Mouse (Mus musculus): ENCODE results near the gene Mrps18b. TPM values are rescaled to one million over a fixed set of nuclear protein-coding genes. Genes with fewer than 3 reads are reported as not detected.

Gene Mrps18b
- polyA plus RNA-seq, 1 experiment = 63.4 TPM

- 34% methylated on average over 23 of the region's 23 CpGs for WGBS
- TF ChIP-seq CTCF (IDR thresholded peaks at IDR 0.05; ENCODE audit: extremely low read depth, insufficient read length, insufficient replicate concordance, low read depth, low read length) (no peak), POLR2A (IDR thresholded peaks at IDR 0.05; ENCODE audit: low read depth, low read length) (no peak)
- Histone ChIP-seq H3K27me3 (ENCODE audit: control insufficient read depth, insufficient read depth, low read length) (no peaks in the 10 kb centered on the region), H3K36me3 (ENCODE audit: control insufficient read depth, insufficient read depth, low read length) (peaks cover 14% of the 10 kb centered on the region), H3K27ac (ENCODE audit: insufficient read depth, low read depth, low read length) (no peak overlapping the region), H3K4me3 (ENCODE audit: low read depth, low read length) (peak overlapping the region; percentile 31), H3K4me1 (ENCODE audit: control insufficient read depth, insufficient read depth, insufficient read length, low read length) (peaks cover 7% of the 10 kb centered on the region)
These were observed 18.3 kb downstream of the Mrps18b start for GRCm38 (mm10) chr17:35897644-35898573.

- Histone ChIP-seq H3K4me3 (ENCODE audit: low read depth, low read length) (peak within 1 kb of the TSS; percentile 94), H3K27ac (ENCODE audit: insufficient read depth, low read depth, low read length) (peak within 1 kb of the TSS; percentile 51), H3K36me3 (ENCODE audit: control insufficient read depth, insufficient read depth, low read length) (peaks cover 21% of the 10 kb centered on the region), H3K4me1 (ENCODE audit: control insufficient read depth, insufficient read depth, insufficient read length, low read length) (peaks cover 7% of the 10 kb centered on the region), H3K27me3 (ENCODE audit: control insufficient read depth, insufficient read depth, low read length) (no peaks in the 10 kb centered on the region)
- under 1% methylated on average over 82 of the region's 86 CpGs for WGBS
- TF ChIP-seq POLR2A (IDR thresholded peaks at IDR 0.05; ENCODE audit: low read depth, low read length) = no peak
- TF ChIP-seq CTCF (IDR thresholded peaks at IDR 0.05; ENCODE audit: extremely low read depth, insufficient read length, insufficient replicate concordance, low read depth, low read length) = no peak
These were observed 19.2 kb downstream of the Mrps18b start, which contains the start of gene 2310061I04Rik for GRCm38 (mm10) chr17:35896781-35897643. Gene 2310061I04Rik (minus strand): TSS chr17:35897431.

GRCm38 (mm10) chr17:35887725-35888124 is 28.5 kb downstream of the Mrps18b start:
- 91% methylated on average over 11 of the region's 17 CpGs for WGBS
- Histone ChIP-seq H3K27me3 (ENCODE audit: control insufficient read depth, insufficient read depth, low read length) (no peaks in the 10 kb centered on the region), H3K27ac (ENCODE audit: insufficient read depth, low read depth, low read length) (no peak overlapping the region), H3K4me3 (ENCODE audit: low read depth, low read length) (no peak overlapping the region), H3K36me3 (ENCODE audit: control insufficient read depth, insufficient read depth, low read length) (peaks cover 81% of the 10 kb centered on the region), H3K4me1 (ENCODE audit: control insufficient read depth, insufficient read depth, insufficient read length, low read length) (no peaks in the 10 kb centered on the region)
- TF ChIP-seq POLR2A (IDR thresholded peaks at IDR 0.05; ENCODE audit: low read depth, low read length) (no peak), CTCF (IDR thresholded peaks at IDR 0.05; ENCODE audit: extremely low read depth, insufficient read length, insufficient replicate concordance, low read depth, low read length) (no peak)

GRCm38 (mm10) chr17:35883777-35884176 is 32.4 kb downstream of the Mrps18b start:
- no peak for TF ChIP-seq CTCF (IDR thresholded peaks at IDR 0.05; ENCODE audit: extremely low read depth, insufficient read length, insufficient replicate concordance, low read depth, low read length)
- TF ChIP-seq POLR2A (IDR thresholded peaks at IDR 0.05; ENCODE audit: low read depth, low read length) = no peak
- H3K27ac ChIP-seq (ENCODE audit: insufficient read depth, low read depth, low read length) = no peak overlapping the region
- H3K36me3 ChIP-seq (ENCODE audit: control insufficient read depth, insufficient read depth, low read length) = peaks cover 62% of the 10 kb centered on the region
- no peaks in the 10 kb centered on the region for H3K27me3 ChIP-seq (ENCODE audit: control insufficient read depth, insufficient read depth, low read length)
- 94% methylated on average over 14 of the region's 14 CpGs for WGBS
- H3K4me3 ChIP-seq (ENCODE audit: low read depth, low read length) = no peak overlapping the region
- H3K4me1 ChIP-seq (ENCODE audit: control insufficient read depth, insufficient read depth, insufficient read length, low read length) = peaks cover 2% of the 10 kb centered on the region

GRCm38 (mm10) chr17:35882924-35883323 is 33.3 kb downstream of the Mrps18b start:
- no peaks in the 10 kb centered on the region for H3K27me3 ChIP-seq (ENCODE audit: control insufficient read depth, insufficient read depth, low read length)
- TF ChIP-seq POLR2A (IDR thresholded peaks at IDR 0.05; ENCODE audit: low read depth, low read length) (no peak), CTCF (IDR thresholded peaks at IDR 0.05; ENCODE audit: extremely low read depth, insufficient read length, insufficient replicate concordance, low read depth, low read length) (no peak)
- peaks cover 54% of the 10 kb centered on the region for H3K36me3 ChIP-seq (ENCODE audit: control insufficient read depth, insufficient read depth, low read length)
- WGBS = 94% methylated on average over 17 of the region's 17 CpGs
- H3K27ac ChIP-seq (ENCODE audit: insufficient read depth, low read depth, low read length) = no peak overlapping the region
- peaks cover 2% of the 10 kb centered on the region for H3K4me1 ChIP-seq (ENCODE audit: control insufficient read depth, insufficient read depth, insufficient read length, low read length)
- H3K4me3 ChIP-seq (ENCODE audit: low read depth, low read length) = no peak overlapping the region

- H3K4me1 ChIP-seq (ENCODE audit: control insufficient read depth, insufficient read depth, insufficient read length, low read length) = peaks cover 2% of the 10 kb centered on the region
- 5% methylated on average over 66 of the region's 66 CpGs for WGBS
- H3K27ac ChIP-seq (ENCODE audit: insufficient read depth, low read depth, low read length) = peak within 1 kb of the TSS; percentile 32
- H3K4me3 ChIP-seq (ENCODE audit: low read depth, low read length) = peak within 1 kb of the TSS; percentile 81
- TF ChIP-seq POLR2A (IDR thresholded peaks at IDR 0.05; ENCODE audit: low read depth, low read length) (peak; percentile 55), CTCF (IDR thresholded peaks at IDR 0.05; ENCODE audit: extremely low read depth, insufficient read length, insufficient replicate concordance, low read depth, low read length) (peak; percentile 85)
- peaks cover 27% of the 10 kb centered on the region for H3K36me3 ChIP-seq (ENCODE audit: control insufficient read depth, insufficient read depth, low read length)
- no peaks in the 10 kb centered on the region for H3K27me3 ChIP-seq (ENCODE audit: control insufficient read depth, insufficient read depth, low read length)
These were observed 36.7 kb downstream of the Mrps18b start, which contains the start of gene Dhx16 for GRCm38 (mm10) chr17:35879245-35880057. Gene Dhx16 (plus strand): TSS chr17:35879819.
